Mouse (Mus musculus): ENCODE measurements around the gene Med13l. TPM values are rescaled to one million over a fixed set of nuclear protein-coding genes. Genes with fewer than 3 reads are reported as not detected.
A peak's percentile ranks its signal among the peaks of the same experiment; 100 is the strongest.

Med13l gene
- polyA plus RNA-seq, 1 experiment from 2014 or later, result 20.5 TPM

DNA sequence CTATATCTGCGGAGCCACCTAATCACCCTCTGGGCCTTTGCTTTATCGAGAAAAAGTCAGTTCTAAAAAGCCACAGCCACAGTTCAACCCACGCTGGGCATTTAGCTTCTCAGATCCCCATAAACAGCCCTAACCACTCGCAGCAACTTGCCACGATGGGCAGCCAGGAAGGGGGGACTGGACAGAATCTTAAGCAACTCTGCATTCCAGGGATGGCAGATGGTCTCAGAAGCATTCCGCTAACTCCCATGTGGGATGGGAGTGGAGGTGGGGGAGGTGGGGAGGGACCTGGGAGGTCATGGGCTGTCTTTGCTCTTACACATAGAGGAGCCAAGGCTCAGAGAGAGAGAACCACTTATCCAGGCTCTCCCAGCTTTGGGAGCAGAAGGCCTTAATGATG lies 44.0 kb upstream of the Med13l start:
- Histone ChIP-seq H3K9ac (replicated peaks; ENCODE audit: low read length) (no peak overlapping the region), H3K4me3 (replicated peaks; ENCODE audit: low read depth, low read length) (no peak overlapping the region), H3K27ac (replicated peaks; ENCODE audit: low read depth, low read length) (no peak overlapping the region), H3K4me2 (ENCODE audit: low read length) (no peak overlapping the region), H3K9me3 (ENCODE audit: control insufficient read depth, low read length) (no peaks in the 10 kb centered on the region), H3K36me3 (ENCODE audit: control insufficient read depth, insufficient read depth, low read length) (no peaks in the 10 kb centered on the region), H3K4me1 (ENCODE audit: control insufficient read depth, insufficient read depth, low read length) (peaks cover 15% of the 10 kb centered on the region), H3K27me3 (ENCODE audit: control insufficient read depth, insufficient read depth, low read length) (peaks cover 17% of the 10 kb centered on the region)
- ATAC-seq (ENCODE audit: low FRiP score, low TSS enrichment) (no peak), DNase-seq (no peak)
- 53% methylated on average over 6 of the region's 6 CpGs for WGBS

DNA sequence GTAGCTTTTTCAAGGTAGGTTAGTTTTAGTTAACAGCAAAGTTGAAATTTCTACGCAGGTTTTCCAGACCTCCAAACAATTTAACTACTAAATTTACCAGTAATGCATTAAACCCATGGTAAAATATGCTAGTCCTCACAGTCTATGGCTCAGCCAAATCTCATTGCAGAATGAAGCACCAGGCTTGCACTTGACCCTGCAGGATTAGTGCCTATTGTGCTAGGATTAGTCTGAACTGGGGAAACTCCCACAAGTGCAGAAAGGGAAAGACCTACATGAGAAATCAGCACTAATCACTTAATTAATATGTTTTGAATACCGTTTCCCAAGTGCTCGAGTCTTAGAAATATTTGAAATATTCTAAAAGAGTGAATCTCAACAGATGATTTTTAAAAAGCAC lies 40.0 kb upstream of the Med13l start:
- ATAC-seq (ENCODE audit: low FRiP score, low TSS enrichment) (no peak), DNase-seq (peak; percentile 49)
- no peaks in the 10 kb centered on the region; the same call in 1 of the 2 replicates for H3K27me3 ChIP-seq (ENCODE audit: control insufficient read depth, insufficient read depth, low read length)
- no peak overlapping the region for H3K4me2 ChIP-seq (ENCODE audit: low read length)
- no peaks in the 10 kb centered on the region for H3K36me3 ChIP-seq (ENCODE audit: control insufficient read depth, insufficient read depth, low read length)
- WGBS, result 29% methylated on average over 3 of the region's 3 CpGs
- H3K27ac ChIP-seq (replicated peaks; ENCODE audit: low read depth, low read length), result no peak overlapping the region
- H3K9me3 ChIP-seq (ENCODE audit: control insufficient read depth, low read length), result no peaks in the 10 kb centered on the region
- H3K4me3 ChIP-seq (replicated peaks; ENCODE audit: low read depth, low read length), result no peak overlapping the region
- H3K4me1 ChIP-seq (ENCODE audit: control insufficient read depth, insufficient read depth, low read length), result no peaks in the 10 kb centered on the region
- H3K9ac ChIP-seq (replicated peaks; ENCODE audit: low read length), result no peak overlapping the region

GRCm38 (mm10) chr5:118524400-118524799 lies 36.1 kb upstream of the Med13l start:
- H3K4me1 ChIP-seq (ENCODE audit: control insufficient read depth, insufficient read depth, low read length), result 0 out of 2 replicates have a peak, but pooled peaks cover 2% of the 10 kb centered on the region
- no peak overlapping the region for H3K4me3 ChIP-seq (replicated peaks; ENCODE audit: low read depth, low read length)
- H3K27ac ChIP-seq (replicated peaks; ENCODE audit: low read depth, low read length), result no peak overlapping the region
- H3K9me3 ChIP-seq (ENCODE audit: control insufficient read depth, low read length), result no peaks in the 10 kb centered on the region
- DNase-seq (no peak), ATAC-seq (ENCODE audit: low FRiP score, low TSS enrichment) (no peak)
- WGBS, result 56% methylated on average over 7 of the region's 7 CpGs
- H3K36me3 ChIP-seq (ENCODE audit: control insufficient read depth, insufficient read depth, low read length), result no peaks in the 10 kb centered on the region
- H3K4me2 ChIP-seq (ENCODE audit: low read length), result no peak overlapping the region
- H3K27me3 ChIP-seq (ENCODE audit: control insufficient read depth, insufficient read depth, low read length), result 0 out of 2 replicates have a peak, but pooled peaks cover under 1% of the 10 kb centered on the region
- no peak overlapping the region for H3K9ac ChIP-seq (replicated peaks; ENCODE audit: low read length)

DNA sequence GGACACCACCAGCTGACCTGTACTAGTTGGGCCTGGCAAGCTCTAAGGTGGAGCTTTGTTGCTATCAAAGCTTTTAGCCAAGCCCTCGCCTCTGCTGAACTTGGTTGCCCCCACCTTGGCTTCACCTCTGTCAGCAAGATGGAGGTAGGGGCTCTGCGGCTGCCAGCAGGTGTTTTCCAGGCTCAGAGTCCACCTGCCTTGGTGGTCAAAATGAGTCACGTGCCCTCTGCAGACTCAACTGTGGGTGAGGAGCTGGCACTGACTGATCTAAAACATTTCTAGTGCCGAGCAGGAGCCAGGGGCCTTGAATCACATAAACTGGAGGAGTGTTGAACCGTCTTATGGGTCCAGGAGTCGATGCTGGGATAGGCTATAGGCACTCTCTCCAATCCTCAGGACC lies 34.8 kb upstream of the Med13l start:
- Histone ChIP-seq H3K4me1 (ENCODE audit: control insufficient read depth, insufficient read depth, low read length) (0 out of 2 replicates have a peak, but pooled peaks cover 3% of the 10 kb centered on the region), H3K27ac (replicated peaks; ENCODE audit: low read depth, low read length) (no peak overlapping the region), H3K36me3 (ENCODE audit: control insufficient read depth, insufficient read depth, low read length) (no peaks in the 10 kb centered on the region), H3K27me3 (ENCODE audit: control insufficient read depth, insufficient read depth, low read length) (peaks cover 3% of the 10 kb centered on the region; the same call in 1 of the 2 replicates), H3K9ac (replicated peaks; ENCODE audit: low read length) (no peak overlapping the region), H3K4me2 (ENCODE audit: low read length) (no peak overlapping the region), H3K9me3 (ENCODE audit: control insufficient read depth, low read length) (no peaks in the 10 kb centered on the region), H3K4me3 (replicated peaks; ENCODE audit: low read depth, low read length) (no peak overlapping the region)
- ATAC-seq (ENCODE audit: low FRiP score, low TSS enrichment), result no peak
- no peak for DNase-seq
- 88% methylated on average over 6 of the region's 6 CpGs for WGBS

- Histone ChIP-seq H3K9ac (replicated peaks; ENCODE audit: low read length) (no peak overlapping the region), H3K4me2 (ENCODE audit: low read length) (no peak overlapping the region), H3K36me3 (ENCODE audit: control insufficient read depth, insufficient read depth, low read length) (no peaks in the 10 kb centered on the region), H3K4me1 (ENCODE audit: control insufficient read depth, insufficient read depth, low read length) (0 out of 2 replicates have a peak, but pooled peaks cover 3% of the 10 kb centered on the region), H3K27me3 (ENCODE audit: control insufficient read depth, insufficient read depth, low read length) (peaks cover 3% of the 10 kb centered on the region; the same call in 1 of the 2 replicates), H3K4me3 (replicated peaks; ENCODE audit: low read depth, low read length) (no peak overlapping the region), H3K9me3 (ENCODE audit: control insufficient read depth, low read length) (no peaks in the 10 kb centered on the region), H3K27ac (replicated peaks; ENCODE audit: low read depth, low read length) (no peak overlapping the region)
- WGBS, result 92% methylated on average over 13 of the region's 13 CpGs
- no peak for ATAC-seq (ENCODE audit: low FRiP score, low TSS enrichment)
- no peak for DNase-seq
Measured at GRCm38 (mm10) chr5:118526504-118526903, 34.0 kb upstream of the Med13l start.

- Histone ChIP-seq H3K4me2 (ENCODE audit: low read length) (no peak overlapping the region), H3K4me1 (ENCODE audit: control insufficient read depth, insufficient read depth, low read length) (0 out of 2 replicates have a peak, but pooled peaks cover 3% of the 10 kb centered on the region), H3K27me3 (ENCODE audit: control insufficient read depth, insufficient read depth, low read length) (peaks cover 3% of the 10 kb centered on the region; the same call in 1 of the 2 replicates), H3K9me3 (ENCODE audit: control insufficient read depth, low read length) (no peaks in the 10 kb centered on the region), H3K27ac (replicated peaks; ENCODE audit: low read depth, low read length) (no peak overlapping the region), H3K9ac (replicated peaks; ENCODE audit: low read length) (no peak overlapping the region), H3K36me3 (ENCODE audit: control insufficient read depth, insufficient read depth, low read length) (no peaks in the 10 kb centered on the region), H3K4me3 (replicated peaks; ENCODE audit: low read depth, low read length) (no peak overlapping the region)
- WGBS, result 8% methylated on average over 7 of the region's 7 CpGs
- DNase-seq, result no peak
- no peak for ATAC-seq (ENCODE audit: low FRiP score, low TSS enrichment)
Measured at GRCm38 (mm10) chr5:118529241-118529640, 31.2 kb upstream of the Med13l start.

DNA sequence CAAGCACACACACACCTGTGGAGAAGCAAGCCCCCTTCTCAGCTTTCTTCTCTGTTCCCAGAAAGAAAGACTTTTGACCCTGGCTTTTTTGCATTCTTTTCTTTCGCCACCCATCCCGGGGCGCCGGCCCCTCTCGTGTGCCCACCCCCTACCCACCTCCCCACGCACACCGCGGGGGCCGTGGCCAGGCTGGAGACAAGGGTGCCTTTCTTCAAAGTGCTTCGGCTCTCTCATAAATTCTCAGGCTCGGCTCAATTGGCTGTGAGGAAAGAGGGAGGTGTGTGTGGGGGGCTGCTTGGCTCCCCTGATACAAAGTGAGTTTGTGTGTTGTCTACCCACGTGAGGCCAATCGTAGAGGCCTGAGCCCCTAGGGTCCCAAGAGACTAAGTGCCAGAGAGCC lies 28.4 kb upstream of the Med13l start:
- Histone ChIP-seq H3K27ac (replicated peaks; ENCODE audit: low read depth, low read length) (no peak overlapping the region), H3K4me1 (ENCODE audit: control insufficient read depth, insufficient read depth, low read length) (0 out of 2 replicates have a peak, but pooled peaks cover 3% of the 10 kb centered on the region), H3K4me3 (replicated peaks; ENCODE audit: low read depth, low read length) (no peak overlapping the region), H3K9ac (replicated peaks; ENCODE audit: low read length) (no peak overlapping the region), H3K36me3 (ENCODE audit: control insufficient read depth, insufficient read depth, low read length) (no peaks in the 10 kb centered on the region), H3K4me2 (ENCODE audit: low read length) (no peak overlapping the region), H3K9me3 (ENCODE audit: control insufficient read depth, low read length) (no peaks in the 10 kb centered on the region), H3K27me3 (ENCODE audit: control insufficient read depth, insufficient read depth, low read length) (peaks cover 3% of the 10 kb centered on the region; the same call in 1 of the 2 replicates)
- WGBS, result 19% methylated on average over 13 of the region's 13 CpGs
- DNase-seq (no peak), ATAC-seq (ENCODE audit: low FRiP score, low TSS enrichment) (no peak)

DNA sequence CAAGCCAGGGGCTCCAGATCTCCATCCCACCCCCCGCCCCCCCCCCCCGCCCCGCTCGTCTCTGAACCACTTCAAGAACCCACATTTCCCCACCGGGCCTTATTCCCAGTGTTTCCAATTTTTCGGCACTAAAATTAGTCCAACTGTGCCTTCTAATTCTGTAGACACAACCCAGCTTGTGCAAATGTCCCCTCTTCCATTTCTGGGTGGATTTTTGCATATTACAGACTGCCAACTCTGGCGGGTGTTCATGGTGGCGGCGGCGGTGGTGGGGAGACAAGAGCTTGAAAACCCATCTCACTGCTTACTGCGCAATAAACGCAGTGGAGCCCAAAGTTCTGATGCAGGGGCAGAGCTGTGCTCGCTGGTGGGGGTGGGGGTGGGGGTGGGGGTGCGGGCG lies 27.8 kb upstream of the Med13l start:
- Histone ChIP-seq H3K9me3 (ENCODE audit: control insufficient read depth, low read length) (no peaks in the 10 kb centered on the region), H3K4me3 (replicated peaks; ENCODE audit: low read depth, low read length) (no peak overlapping the region), H3K4me1 (ENCODE audit: control insufficient read depth, insufficient read depth, low read length) (0 out of 2 replicates have a peak, but pooled peaks cover 3% of the 10 kb centered on the region), H3K36me3 (ENCODE audit: control insufficient read depth, insufficient read depth, low read length) (no peaks in the 10 kb centered on the region), H3K27me3 (ENCODE audit: control insufficient read depth, insufficient read depth, low read length) (peaks cover 3% of the 10 kb centered on the region; the same call in 1 of the 2 replicates), H3K27ac (replicated peaks; ENCODE audit: low read depth, low read length) (no peak overlapping the region), H3K4me2 (ENCODE audit: low read length) (no peak overlapping the region), H3K9ac (replicated peaks; ENCODE audit: low read length) (no peak overlapping the region)
- 55% methylated on average over 15 of the region's 15 CpGs for WGBS
- ATAC-seq (ENCODE audit: low FRiP score, low TSS enrichment), result no peak
- DNase-seq, result no peak

DNA sequence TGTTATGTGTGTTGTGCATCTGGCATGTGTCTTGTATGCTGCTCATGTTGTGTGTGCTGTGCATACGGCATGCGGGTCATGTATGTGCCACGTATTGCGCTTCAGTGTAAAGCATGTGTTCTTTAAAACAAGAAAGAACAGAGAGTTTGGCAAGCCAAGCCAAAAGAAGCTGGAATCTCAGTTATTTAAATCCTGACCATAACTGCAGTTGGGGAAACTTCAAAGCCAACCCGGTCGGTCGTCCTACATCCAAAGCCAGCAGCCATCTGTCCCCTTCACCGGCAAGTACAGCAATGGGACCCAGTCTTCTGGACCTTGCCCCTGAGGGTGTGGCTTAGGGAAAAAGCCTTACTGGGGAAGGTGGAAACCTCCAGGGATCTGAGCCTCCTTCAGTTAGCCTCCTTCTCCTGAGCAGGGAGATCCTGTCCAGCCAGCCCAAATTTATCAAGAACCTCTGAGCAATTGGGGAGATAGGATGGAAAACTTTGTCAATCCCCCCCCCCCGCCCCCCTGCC lies 26.0 kb upstream of the Med13l start:
- Histone ChIP-seq H3K27me3 (ENCODE audit: control insufficient read depth, insufficient read depth, low read length) (peaks cover 2% of the 10 kb centered on the region; the same call in 1 of the 2 replicates), H3K27ac (replicated peaks; ENCODE audit: low read depth, low read length) (no peak overlapping the region), H3K4me1 (ENCODE audit: control insufficient read depth, insufficient read depth, low read length) (0 out of 2 replicates have a peak, but pooled peaks cover under 1% of the 10 kb centered on the region), H3K4me3 (replicated peaks; ENCODE audit: low read depth, low read length) (no peak overlapping the region), H3K36me3 (ENCODE audit: control insufficient read depth, insufficient read depth, low read length) (no peaks in the 10 kb centered on the region), H3K9me3 (ENCODE audit: control insufficient read depth, low read length) (no peaks in the 10 kb centered on the region), H3K9ac (replicated peaks; ENCODE audit: low read length) (no peak overlapping the region), H3K4me2 (ENCODE audit: low read length) (no peak overlapping the region)
- no peak for DNase-seq
- 79% methylated on average over 9 of the region's 9 CpGs for WGBS
- no peak for ATAC-seq (ENCODE audit: low FRiP score, low TSS enrichment)

Measured in midbrain, embryonic 14.5 days (tissue).